Mouse (Mus musculus) heart, embryonic 11.5 days (tissue): Measurements from ENCODE around the gene Usp47. TPM values are rescaled to one million over a fixed set of nuclear protein-coding genes. Genes with fewer than 3 reads are reported as not detected.
"Not testable (repeated sequence)": the region's sequence is repeated elsewhere in the genome, so short reads cannot be mapped to it uniquely, and the experiment has no call there.

Experiments used
- ATAC-seq: fragments of 200-750 bp; cut with Nextera tagmentation; replicated peaks from 2 replicates; pipeline ENCODE4 v1.8.0; 2017; ENCODE audit warnings: moderate library complexity; ENCODE audit not compliant: insufficient number of reproducible peaks, low FRiP score, low TSS enrichment
- H3K27ac ChIP-seq: fragments of 300-500 bp; sonication (generic); 2 replicates; pipeline ENCODE4 v1.5.1; 2014; ENCODE audit warnings: mild to moderate bottlenecking, low read depth, low read length
- H3K27me3 ChIP-seq: fragments of 300-500 bp; sonication (generic); 2 replicates; pipeline ENCODE4 v1.6.1; 2014; ENCODE audit warnings: mild to moderate bottlenecking, low read length, mixed read lengths; ENCODE audit not compliant: control insufficient read depth, insufficient read depth
- H3K36me3 ChIP-seq: fragments of 300-500 bp; sonication (generic); 2 replicates; pipeline ENCODE4 v1.6.1; 2014; ENCODE audit warnings: mild to moderate bottlenecking, low read length, moderate library complexity, mixed read lengths; ENCODE audit not compliant: control insufficient read depth, insufficient read depth
- H3K4me1 ChIP-seq: fragments of 300-500 bp; sonication (generic); 2 replicates; pipeline ENCODE4 v1.6.1; 2014; ENCODE audit warnings: low read length; ENCODE audit not compliant: control insufficient read depth, insufficient read depth
- H3K4me2 ChIP-seq: fragments of 300-500 bp; sonication (generic); 2 replicates; pipeline ENCODE4 v1.6.1; 2014; ENCODE audit warnings: mild to moderate bottlenecking, moderate library complexity
- H3K4me3 ChIP-seq: fragments of 300-500 bp; sonication (generic); 2 replicates; pipeline ENCODE4 v1.5.1; 2014; ENCODE audit warnings: low read depth, low read length
- H3K9ac ChIP-seq: fragments of 300-500 bp; sonication (generic); 2 replicates; pipeline ENCODE4 v1.6.1; 2014; ENCODE audit warnings: mild to moderate bottlenecking, low read depth, low read length, moderate library complexity
- H3K9me3 ChIP-seq: fragments of 300-500 bp; sonication (generic); replicated peaks from 2 replicates; pipeline ENCODE4 v1.6.1; 2016; ENCODE audit warnings: low read length; ENCODE audit not compliant: control insufficient read depth
- WGBS: fragments of 180-500 bp; shearing (Covaris S2); extraction: QIAGEN DNeasy Blood & Tissue Kit; methylation state at CpG from one replicate; pipeline ENCODE4 v1.1.7; 2014; ENCODE audit not compliant: insufficient replicate concordance; 5-methylcytosine and 5-hydroxymethylcytosine counted together
- polyA plus RNA-seq: library from polyadenylated mRNA; unstranded; fragments of >200 nt; fragmentation: Nextera tagmentation; extraction: Ambion mirVana; gene quantifications from 2 replicates; pipeline ENCODE4 v1.2.1, GENCODE M21; 2014

Usp47 gene
- polyA plus RNA-seq, 1 experiment from 2014 or later = 76.5 TPM

DNA sequence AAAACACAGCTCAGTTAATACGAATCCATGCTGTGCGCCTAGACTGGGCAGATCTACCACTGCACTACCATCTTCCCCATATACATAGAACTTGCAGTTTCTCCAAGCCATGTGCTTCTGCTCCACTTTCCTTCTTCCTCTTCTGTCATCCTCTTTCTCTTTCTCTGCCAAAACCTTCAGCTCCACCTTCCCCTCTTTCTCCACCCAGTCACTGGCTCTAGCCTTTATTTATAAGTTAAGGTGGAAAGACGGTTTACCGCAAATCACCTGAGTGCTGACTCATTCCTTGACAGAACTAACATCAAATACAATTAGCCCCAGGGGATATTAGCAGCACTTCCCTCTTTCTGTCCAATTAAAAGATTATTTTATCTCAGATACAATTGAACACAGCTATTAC, 71.6 kb downstream of the Usp47 start:
- not testable (repeated sequence) for H3K4me3 ChIP-seq, ATAC-seq, H3K4me2 ChIP-seq, H3K4me1 ChIP-seq, H3K9ac ChIP-seq, H3K9me3 ChIP-seq, H3K27ac ChIP-seq, H3K27me3 ChIP-seq
- WGBS = 91% methylated on average over 4 of the region's 4 CpGs
- H3K36me3 ChIP-seq = peaks cover 38% of the 10 kb centered on the region

DNA sequence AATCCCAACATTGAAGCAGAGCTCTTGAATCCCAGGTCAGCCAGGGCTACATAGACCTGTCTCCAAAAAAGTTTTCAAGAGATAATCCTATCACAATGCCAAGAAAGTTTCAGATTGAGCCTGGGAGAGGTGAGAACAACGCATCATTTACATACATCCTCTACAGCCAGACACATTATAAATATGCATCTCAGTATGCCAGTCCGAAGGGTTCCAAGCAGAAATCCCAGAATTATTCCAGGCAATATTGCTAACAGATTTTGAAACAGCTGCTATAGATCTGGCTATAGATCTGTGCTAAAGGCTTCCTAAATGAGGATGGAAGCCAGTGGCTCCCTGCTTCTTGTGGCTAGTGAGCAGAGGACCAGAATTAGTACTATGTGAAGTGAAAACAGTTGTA, 77.6 kb downstream of the Usp47 start:
- peaks cover 21% of the 10 kb centered on the region for H3K36me3 ChIP-seq
- WGBS = 93% methylated on average over 2 of the region's 2 CpGs

DNA sequence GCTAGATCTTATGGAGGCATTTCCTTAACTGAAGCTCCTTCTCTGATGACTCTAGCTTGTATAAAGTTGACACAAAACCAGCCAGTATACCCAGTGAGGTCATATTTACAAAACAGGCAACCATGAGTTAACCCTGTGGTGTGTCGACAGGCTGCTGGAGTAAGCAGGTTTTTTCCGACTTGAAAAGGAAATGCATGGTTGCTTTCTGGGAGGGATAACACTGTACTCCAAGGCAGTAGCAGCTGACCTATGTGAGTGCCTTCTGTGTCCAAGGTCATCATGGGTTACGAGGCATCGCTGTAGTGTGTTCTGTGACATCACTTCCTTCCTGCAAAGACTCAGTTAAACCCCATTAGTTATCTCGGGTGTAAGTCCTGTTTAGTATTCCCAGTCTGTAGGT, 79.6 kb downstream of the Usp47 start:
- Histone ChIP-seq H3K36me3 (peaks cover 27% of the 10 kb centered on the region), H3K4me1 (no peaks in the 10 kb centered on the region), H3K27ac (no peak overlapping the region), H3K4me2 (no peak overlapping the region), H3K4me3 (no peak overlapping the region), H3K9me3 (no peaks in the 10 kb centered on the region), H3K9ac (no peak overlapping the region), H3K27me3 (no peaks in the 10 kb centered on the region)
- 63% methylated on average over 5 of the region's 5 CpGs for WGBS
- ATAC-seq = no peak

More for the DNA sequence above, 77.6 kb downstream of the Usp47 start:
- no peak overlapping the region for H3K27ac ChIP-seq
- no peaks in the 10 kb centered on the region for H3K9me3 ChIP-seq
- H3K9ac ChIP-seq = no peak overlapping the region
- H3K4me1 ChIP-seq = no peaks in the 10 kb centered on the region
- no peak overlapping the region for H3K4me3 ChIP-seq
- no peak for ATAC-seq
- H3K27me3 ChIP-seq = no peaks in the 10 kb centered on the region
- H3K4me2 ChIP-seq = no peak overlapping the region

GRCm38 (mm10) chr7:112103816-112104215, 80.5 kb downstream of the Usp47 start:
- Histone ChIP-seq H3K4me3 (no peak overlapping the region), H3K36me3 (peaks cover 27% of the 10 kb centered on the region), H3K27me3 (no peaks in the 10 kb centered on the region), H3K4me1 (no peaks in the 10 kb centered on the region), H3K27ac (no peak overlapping the region), H3K4me2 (no peak overlapping the region), H3K9me3 (no peaks in the 10 kb centered on the region), H3K9ac (no peak overlapping the region)
- no peak for ATAC-seq
- WGBS = 80% methylated on average over 5 of the region's 5 CpGs

GRCm38 (mm10) chr7:112108757-112109156, 85.5 kb downstream of the Usp47 start:
- H3K4me1 ChIP-seq = no peaks in the 10 kb centered on the region
- no peaks in the 10 kb centered on the region for H3K9me3 ChIP-seq
- no peak overlapping the region for H3K9ac ChIP-seq
- ATAC-seq = no peak
- no peak overlapping the region for H3K4me3 ChIP-seq
- H3K27me3 ChIP-seq = no peaks in the 10 kb centered on the region
- no peak overlapping the region for H3K27ac ChIP-seq
- peaks cover 32% of the 10 kb centered on the region for H3K36me3 ChIP-seq
- no peak overlapping the region for H3K4me2 ChIP-seq

DNA sequence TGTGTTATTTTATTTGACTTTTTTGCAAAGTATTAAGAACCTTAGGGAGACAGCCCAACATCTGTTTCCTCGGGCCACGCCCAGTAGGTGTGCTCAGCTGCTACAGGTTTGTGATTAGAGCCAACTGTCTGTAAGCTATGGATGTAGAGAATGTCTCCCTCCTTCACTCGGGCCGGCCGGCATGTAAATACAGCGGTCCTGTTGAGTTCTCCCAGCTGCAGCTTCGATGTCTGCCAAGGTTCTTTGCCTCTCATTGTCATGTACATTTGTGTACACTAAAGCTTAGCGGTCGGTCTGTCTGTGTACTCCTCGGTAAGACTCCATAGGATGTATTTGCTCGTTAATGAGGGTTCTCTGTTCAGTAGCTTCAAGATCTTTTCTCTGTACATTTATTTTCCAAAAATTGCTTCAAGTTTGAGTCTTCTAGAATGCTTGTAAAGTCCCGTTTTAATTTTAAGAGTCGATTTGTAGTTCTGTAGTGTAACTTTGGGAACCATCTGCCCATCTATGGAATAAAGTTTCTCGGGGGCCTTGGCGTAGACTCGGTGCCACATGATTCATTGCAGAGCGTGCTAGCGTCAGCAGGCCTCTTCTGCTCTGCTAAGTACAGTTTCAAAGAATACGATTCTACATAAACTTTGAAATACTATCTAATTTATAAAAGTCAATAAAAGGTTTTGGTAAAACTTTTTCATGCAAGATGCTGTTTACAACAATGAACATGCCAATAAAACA, 87.5 kb downstream of the Usp47 start:
- WGBS = 91% methylated on average over 19 of the region's 19 CpGs
- Histone ChIP-seq H3K9ac (no peak overlapping the region), H3K9me3 (no peaks in the 10 kb centered on the region), H3K27ac (no peak overlapping the region), H3K4me3 (no peak overlapping the region), H3K27me3 (no peaks in the 10 kb centered on the region), H3K36me3 (peaks cover 30% of the 10 kb centered on the region), H3K4me2 (no peak overlapping the region), H3K4me1 (no peaks in the 10 kb centered on the region)
- ATAC-seq = no peak

DNA sequence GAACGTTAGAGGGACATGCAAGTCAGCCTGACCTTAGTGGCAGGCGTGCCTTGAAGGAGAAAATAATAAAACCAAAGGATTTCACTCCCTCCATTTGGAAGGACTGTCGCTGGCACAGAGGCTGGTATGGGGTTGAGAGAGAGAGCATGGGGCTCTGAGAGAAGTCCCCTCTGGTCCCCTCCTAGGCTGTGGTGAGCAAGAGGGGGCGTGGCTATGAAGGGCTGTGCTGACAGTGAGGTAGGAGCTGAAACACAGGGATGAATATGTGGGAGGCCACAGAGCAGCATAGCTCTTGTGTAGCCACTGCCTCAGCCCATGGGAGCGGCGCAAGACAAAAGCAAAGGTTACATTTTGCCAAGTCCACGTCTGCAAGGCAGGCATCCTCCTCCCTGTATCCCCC, 94.2 kb downstream of the Usp47 start:
- no peak for ATAC-seq
- Histone ChIP-seq H3K9me3 (no peaks in the 10 kb centered on the region), H3K4me3 (no peak overlapping the region), H3K27ac (no peak overlapping the region), H3K27me3 (no peaks in the 10 kb centered on the region), H3K36me3 (0 out of 2 replicates have a peak, but pooled peaks cover 6% of the 10 kb centered on the region), H3K4me2 (no peak overlapping the region), H3K4me1 (peaks cover 12% of the 10 kb centered on the region), H3K9ac (no peak overlapping the region)
- WGBS = 88% methylated on average over 7 of the region's 7 CpGs

DNA sequence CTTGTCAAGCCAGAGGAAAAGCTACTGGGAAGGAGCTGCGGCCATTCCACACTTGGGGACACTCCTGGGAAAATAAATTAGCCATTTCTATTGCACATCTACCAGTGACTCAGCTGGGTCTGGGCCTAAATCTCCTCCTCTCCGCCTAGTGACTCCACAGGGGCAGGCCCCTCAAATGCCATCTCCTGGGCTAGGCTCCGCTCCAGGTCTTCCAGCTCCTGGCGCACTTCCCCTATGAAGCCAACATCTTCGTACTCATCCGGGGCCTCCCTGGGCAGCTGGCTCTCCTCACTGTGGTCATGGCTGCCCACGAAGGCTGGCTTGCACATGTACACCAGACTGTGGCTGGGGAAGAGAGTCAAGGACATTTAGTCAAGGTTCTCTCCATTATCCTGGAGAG, 94.8 kb downstream of the Usp47 start:
- Histone ChIP-seq H3K27ac (no peak overlapping the region), H3K4me3 (no peak overlapping the region), H3K9me3 (no peaks in the 10 kb centered on the region), H3K27me3 (no peaks in the 10 kb centered on the region), H3K4me1 (peaks cover 12% of the 10 kb centered on the region), H3K4me2 (no peak overlapping the region), H3K36me3 (0 out of 2 replicates have a peak, but pooled peaks cover 6% of the 10 kb centered on the region), H3K9ac (no peak overlapping the region)
- 81% methylated on average over 7 of the region's 7 CpGs for WGBS
- ATAC-seq = no peak

DNA sequence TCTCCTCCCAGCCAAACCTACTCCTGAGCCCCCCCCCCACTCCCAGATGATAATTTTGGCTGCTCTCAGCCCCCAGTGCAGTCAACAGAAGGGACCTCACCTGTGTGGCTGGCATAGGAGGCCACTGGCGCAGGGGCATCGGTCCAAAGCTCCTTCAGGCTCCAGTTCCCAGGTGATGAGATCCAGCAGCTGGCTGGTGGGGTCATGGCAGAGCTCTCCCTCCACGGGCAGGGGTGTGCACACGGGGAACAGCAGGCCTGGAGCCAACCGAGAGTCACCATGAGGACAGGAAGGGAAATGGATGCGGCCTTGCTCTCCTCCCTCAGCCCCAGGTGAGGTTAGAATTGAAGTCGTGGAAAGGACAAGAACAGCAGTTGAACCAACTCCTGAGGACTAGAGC, 95.9 kb downstream of the Usp47 start:
- WGBS = 80% methylated on average over 7 of the region's 7 CpGs
- Histone ChIP-seq H3K27ac (no peak overlapping the region), H3K9ac (no peak overlapping the region), H3K9me3 (no peaks in the 10 kb centered on the region), H3K4me1 (peaks cover 15% of the 10 kb centered on the region), H3K4me3 (no peak overlapping the region), H3K4me2 (no peak overlapping the region), H3K27me3 (no peaks in the 10 kb centered on the region), H3K36me3 (0 out of 2 replicates have a peak, but pooled peaks cover 6% of the 10 kb centered on the region)
- ATAC-seq = no peak
